Mouse (Mus musculus): ENCODE results near the gene Smim12.

The Smim12 gene

DNA sequence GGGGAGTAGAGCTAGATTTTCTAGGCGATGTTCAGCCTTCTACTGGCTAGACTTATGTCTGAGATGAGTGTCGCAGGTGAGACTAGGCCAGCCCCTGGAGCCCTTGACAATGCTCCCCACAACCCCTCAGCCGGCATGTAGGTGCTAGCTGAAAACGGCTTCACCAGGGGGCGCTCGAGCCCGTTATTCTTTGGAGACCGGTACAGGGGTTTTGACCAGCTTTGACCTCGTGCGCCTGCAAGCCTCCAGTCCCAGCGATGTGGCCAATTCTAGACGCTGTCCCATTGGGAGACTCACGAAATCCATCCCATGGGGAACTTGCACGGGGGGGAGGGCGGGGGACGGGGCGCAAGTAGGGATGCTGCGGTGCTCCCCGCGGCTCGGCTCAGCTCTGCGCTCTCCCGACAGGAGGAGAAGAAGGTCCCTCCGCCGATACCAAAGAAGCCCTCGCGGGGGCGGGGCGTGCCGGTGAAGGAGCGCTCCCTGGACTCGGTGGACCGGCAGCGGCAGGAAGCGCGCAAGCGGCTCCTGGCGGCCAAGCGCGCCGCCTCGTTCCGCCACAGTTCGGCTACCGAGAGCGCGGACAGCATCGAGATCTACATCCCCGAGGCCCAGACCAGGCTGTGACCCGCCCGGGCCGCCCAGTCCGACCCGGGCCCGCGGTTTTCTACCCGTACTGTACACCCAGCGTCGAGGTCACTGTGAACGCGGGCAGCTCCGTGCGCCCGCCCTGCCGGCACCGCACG, 7.7 kb upstream of the Smim12 start:
- DNase-seq: peak; percentile 89

- no peak for DNase-seq
These were observed 7.0 kb upstream of the Smim12 start for GRCm38 (mm10) chr4:127236631-127237030.

- no peak for DNase-seq
These were observed 6.3 kb upstream of the Smim12 start for GRCm38 (mm10) chr4:127237271-127237670.

DNA sequence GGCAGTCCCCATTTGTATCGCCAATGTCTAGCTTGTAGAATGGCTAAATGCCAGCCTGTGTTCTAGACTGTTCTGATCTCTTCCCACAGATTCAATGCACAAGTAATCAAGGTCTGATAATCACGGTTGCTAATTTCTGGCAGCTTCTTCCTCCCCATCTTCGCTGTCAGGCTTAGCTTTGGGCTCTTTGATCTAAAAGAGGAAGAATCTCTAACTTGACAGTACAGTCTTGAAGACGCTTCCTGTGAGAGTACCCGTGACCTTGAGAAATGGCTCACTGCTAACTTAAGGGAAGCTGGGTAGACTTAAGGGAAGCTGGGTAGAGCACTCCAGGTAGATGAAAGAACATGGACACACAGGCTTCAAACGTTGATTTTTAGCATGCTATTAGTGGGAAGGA, 888 bp upstream of the Smim12 start:
- DNase-seq: no peak

DNA sequence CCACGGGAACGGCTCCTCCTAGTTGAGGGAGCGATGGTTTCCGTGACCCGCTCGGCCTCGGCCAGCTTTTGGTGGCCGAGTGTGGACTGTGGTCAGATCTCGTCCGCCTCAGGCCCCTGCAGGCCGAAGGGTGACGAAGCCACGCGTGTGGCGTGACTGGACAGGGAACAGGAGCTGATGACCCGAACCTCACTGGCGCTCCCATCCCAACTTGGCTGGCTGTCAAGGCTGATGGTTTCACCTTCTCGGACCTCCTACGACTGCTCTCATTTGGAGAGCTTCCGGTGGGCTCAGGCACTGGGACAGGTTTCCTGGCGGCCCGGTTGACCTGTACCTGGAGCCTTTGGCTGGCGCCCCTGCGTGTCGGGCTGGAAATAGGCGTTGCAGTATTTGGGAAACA, 369 bp downstream of the Smim12 start:
- no peak for DNase-seq

GRCm38 (mm10) chr4:127249701-127250349, 6.2 kb downstream of the Smim12 start:
- DNase-seq: peak; percentile 99

DNA sequence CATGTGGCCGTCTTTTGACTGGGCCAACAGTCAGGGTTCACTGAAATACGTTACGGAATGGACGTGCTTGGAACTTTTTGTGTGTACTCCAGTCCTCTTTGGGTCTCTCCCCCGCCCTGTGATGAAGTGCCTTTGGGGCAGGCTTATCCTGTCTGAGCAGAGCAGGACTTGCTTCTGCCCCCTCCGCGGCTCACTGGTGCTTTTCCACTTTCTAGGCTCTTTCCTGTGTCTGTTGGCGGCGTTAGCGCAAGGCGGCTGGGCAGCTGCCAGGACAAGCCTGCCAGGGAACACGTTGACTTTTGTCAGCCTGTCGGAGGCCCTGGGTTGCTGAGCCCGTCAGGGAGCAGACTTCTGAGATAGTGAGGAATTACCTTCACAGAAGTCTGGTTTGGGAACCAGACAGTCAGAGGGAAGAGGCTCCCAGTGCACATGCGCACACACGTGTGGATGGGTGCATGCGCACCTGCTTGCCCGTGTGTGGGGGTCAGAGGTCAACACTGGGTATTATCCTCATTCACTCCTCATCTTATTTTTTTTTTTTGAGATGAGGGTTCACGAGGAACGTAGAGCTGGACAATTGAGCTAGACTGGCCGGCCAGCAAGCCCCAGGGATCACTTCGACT, 8.5 kb downstream of the Smim12 start:
- peak; percentile 47 for DNase-seq

DNA sequence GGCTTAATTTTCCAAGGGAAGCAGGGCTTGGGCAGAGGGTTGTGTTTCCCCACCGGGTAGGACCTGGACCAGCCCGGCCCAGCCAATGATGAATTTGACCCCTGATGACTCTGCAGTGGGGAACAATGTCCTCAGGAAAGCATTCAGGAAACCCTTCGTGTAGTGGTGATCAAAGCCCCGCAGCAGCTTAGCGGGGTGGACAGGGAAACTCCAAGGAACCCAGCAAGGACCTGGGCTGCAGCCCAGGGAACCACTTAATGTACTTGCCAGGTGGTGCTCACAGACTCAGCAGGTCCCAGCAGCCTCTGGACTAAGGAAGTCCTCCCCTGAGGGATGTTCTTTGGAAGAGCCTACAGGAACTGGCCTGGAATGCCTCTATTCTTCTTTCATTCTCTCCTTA, 13.2 kb downstream of the Smim12 start:
- DNase-seq: no peak

GRCm38 (mm10) chr4:127258186-127258897, 14.8 kb downstream of the Smim12 start:
- DNase-seq: no peak

DNA sequence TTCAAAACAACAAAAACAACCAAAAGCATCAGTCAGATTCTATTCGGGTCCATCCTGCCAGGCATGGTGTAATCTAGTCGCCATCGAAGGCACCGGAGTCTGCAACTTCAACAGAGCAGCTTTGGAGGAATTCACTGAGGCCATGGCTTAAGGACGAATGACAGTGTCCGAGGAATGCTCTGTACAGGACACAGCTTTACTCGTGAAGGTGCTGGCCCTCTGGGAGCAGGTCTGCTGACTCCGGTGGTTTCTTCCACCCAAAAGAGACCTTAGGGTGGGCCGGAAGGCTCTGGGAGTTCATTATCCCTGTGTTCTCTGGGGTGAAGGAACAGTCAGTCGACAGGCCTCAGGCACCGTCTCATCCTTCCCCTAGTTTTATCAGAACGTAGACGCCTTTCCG, 18.0 kb downstream of the Smim12 start:
- no peak for DNase-seq

- no peak for DNase-seq
These were observed 20.0 kb downstream of the Smim12 start for GRCm38 (mm10) chr4:127263438-127264182.

DNA sequence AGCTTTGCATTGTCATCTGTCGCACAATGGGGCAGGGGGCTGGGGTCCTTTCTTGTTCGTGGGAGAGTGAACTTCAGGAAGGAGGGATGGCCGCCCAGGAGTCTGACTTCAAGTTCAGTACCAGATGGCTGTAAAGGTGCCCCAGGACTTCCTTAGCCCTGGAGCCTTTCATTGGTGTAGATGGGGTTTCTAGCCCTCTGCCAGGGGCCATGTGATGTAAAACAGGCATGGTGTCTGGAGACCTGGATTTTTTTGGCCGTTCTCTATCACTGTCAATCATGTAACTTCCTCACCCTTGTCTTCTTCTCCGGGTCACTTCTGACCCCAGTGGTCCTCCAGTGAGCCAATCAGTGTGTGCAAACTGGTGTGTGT, 20.6 kb downstream of the Smim12 start:
- no peak for DNase-seq

GRCm38 (mm10) chr4:127278451-127279001, 34.9 kb downstream of the Smim12 start:
- no peak for DNase-seq

GRCm38 (mm10) chr4:127279241-127279640, 35.7 kb downstream of the Smim12 start:
- DNase-seq: no peak

DNA sequence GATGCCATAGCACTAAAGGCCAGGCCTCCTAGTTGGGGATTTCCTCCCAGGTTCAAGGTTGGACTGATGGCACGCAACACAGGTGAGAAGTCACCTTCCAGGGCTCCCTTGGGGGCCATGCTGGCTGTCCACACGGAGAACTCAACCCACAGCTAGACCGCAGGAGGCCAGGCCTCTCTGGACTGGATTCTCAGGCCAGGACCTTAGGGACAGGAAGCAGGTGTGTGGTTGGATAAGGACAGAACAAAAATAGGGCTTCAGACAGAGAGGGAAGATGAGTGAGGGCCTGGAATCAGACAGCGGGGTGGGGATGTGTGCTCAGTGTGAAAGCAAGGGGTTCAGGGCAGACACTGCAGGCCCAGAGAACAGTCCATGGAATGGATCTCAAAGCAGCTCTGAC, 43.3 kb downstream of the Smim12 start:
- no peak for DNase-seq

DNA sequence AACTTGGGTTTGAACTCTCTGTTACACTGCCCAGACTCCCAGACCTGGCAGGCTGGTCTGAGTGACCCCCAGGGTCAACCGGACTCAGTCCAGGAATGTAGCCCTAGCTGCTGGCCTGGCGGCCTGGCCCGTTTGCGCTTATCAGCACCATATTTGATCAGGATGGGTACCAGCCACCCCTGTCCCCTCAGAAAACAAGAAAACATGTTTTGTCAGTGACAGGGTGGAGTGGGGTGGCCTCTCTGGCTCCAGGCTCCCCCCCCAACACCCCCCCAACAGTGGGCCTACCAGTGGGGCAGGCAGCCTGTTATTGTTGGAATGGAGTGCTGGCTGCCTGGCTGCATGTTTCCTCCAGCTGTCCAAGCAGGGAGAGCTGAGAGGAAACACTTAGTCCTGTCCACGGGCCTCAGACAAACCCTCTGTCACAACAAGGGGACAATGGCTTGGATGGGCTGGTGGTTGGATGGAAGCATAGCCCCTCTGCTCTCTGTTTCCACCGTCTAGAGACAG, 45.5 kb downstream of the Smim12 start:
- DNase-seq: no peak

GRCm38 (mm10) chr4:127292631-127293030, 49.0 kb downstream of the Smim12 start:
- no peak for DNase-seq
